Mouse (Mus musculus): Measurements from ENCODE around the gene St6galnac3. TPM values are rescaled to one million over a fixed set of nuclear protein-coding genes. Genes with fewer than 3 reads are reported as not detected.

St6galnac3 gene
- polyA plus RNA-seq, 1 experiment from 2014 or later = 23.7 TPM

DNA sequence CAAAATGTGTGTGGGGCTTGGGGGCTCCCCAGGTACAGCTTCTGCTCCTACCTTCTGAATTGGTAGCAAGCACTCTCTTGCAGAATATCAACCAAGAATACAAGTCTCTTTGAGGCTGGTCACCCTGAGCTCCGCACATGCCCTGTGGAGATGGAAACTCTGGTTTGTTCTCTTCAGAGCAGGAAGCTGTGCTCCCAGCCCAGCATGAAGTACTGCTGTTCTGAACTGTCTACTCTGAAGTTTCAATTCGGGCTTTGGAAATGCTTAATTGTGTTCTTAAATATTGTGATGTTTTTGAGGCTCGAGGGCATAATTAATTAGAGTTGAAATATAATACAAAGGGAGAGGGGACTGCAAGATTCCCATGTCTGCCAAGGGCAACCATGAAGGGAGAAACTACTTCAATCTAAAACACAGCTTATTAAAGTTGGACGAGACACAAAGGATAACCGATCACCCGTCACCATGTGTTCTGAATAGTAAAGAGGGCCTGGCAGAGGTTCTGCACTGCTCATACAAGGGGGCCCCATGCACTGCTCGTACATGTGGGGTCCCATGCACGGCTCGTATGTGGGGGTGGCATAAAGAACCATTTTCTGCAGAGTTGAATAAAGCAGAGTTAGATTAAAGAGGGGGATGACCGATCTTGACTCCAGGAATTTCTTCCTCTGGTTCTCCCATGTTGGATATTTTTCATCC, 359.8 kb downstream of the St6galnac3 start:
- no peaks in the 10 kb centered on the region for H3K36me3 ChIP-seq (ENCODE audit: control insufficient read depth, insufficient read depth, low read length)
- H3K4me1 ChIP-seq (ENCODE audit: control insufficient read depth in 2 of 2, insufficient read depth in 2 of 2, low read length in 2 of 2) = no peaks in the 10 kb centered on the region
- H3K27ac ChIP-seq (replicated peaks in 1 of 2; ENCODE audit: control insufficient read depth in 1 of 2, insufficient read depth in 1 of 2, low read depth in 2 of 2, low read length in 2 of 2) = no peak overlapping the region
- ATAC-seq (ENCODE audit: insufficient number of reproducible peaks, insufficient read depth, low FRiP score, low read depth) = no peak
- no peaks in the 10 kb centered on the region for H3K9me3 ChIP-seq (ENCODE audit: control insufficient read depth, low read length)
- H3K9ac ChIP-seq (ENCODE audit: low read length) = no peak overlapping the region
- no peaks in the 10 kb centered on the region for H3K27me3 ChIP-seq (ENCODE audit: control insufficient read depth, insufficient read depth, low read length)
- 87% methylated on average over 10 of the region's 10 CpGs for WGBS
- no peak overlapping the region for H3K4me3 ChIP-seq (ENCODE audit: control insufficient read depth in 1 of 2, insufficient read depth in 1 of 2, low read depth in 1 of 2, low read length in 2 of 2)
- no peak overlapping the region for H3K4me2 ChIP-seq (ENCODE audit: low read length)

DNA sequence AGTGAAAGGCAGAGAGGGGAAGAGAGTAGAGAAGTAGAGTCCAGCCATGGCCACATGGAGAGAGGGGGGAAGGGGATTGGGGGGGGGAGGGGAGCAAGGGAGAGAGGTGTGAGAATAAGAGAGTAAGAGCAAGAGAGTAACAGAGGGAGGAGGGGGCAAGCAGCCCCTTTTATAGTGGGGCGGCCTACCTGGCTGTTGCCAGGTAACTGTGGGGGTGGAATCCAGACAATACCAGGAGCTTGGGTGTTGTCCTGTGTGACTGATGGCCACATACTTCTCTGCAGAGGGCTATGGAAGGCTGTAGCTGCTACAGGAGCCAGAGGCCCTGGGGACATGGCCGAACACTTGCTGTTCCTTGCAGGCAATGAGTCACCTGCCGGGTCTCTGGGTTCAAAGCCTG, 360.6 kb downstream of the St6galnac3 start:
- no peak overlapping the region for H3K9ac ChIP-seq (ENCODE audit: low read length)
- H3K4me2 ChIP-seq (ENCODE audit: low read length) = no peak overlapping the region
- no peak overlapping the region for H3K4me3 ChIP-seq (ENCODE audit: control insufficient read depth in 1 of 2, insufficient read depth in 1 of 2, low read depth in 1 of 2, low read length in 2 of 2)
- H3K9me3 ChIP-seq (ENCODE audit: control insufficient read depth, low read length) = no peaks in the 10 kb centered on the region
- H3K27ac ChIP-seq (replicated peaks in 1 of 2; ENCODE audit: control insufficient read depth in 1 of 2, insufficient read depth in 1 of 2, low read depth in 2 of 2, low read length in 2 of 2) = no peak overlapping the region
- no peaks in the 10 kb centered on the region for H3K36me3 ChIP-seq (ENCODE audit: control insufficient read depth, insufficient read depth, low read length)
- no peaks in the 10 kb centered on the region for H3K27me3 ChIP-seq (ENCODE audit: control insufficient read depth, insufficient read depth, low read length)
- no peaks in the 10 kb centered on the region for H3K4me1 ChIP-seq (ENCODE audit: control insufficient read depth in 2 of 2, insufficient read depth in 2 of 2, low read length in 2 of 2)
- ATAC-seq (ENCODE audit: insufficient number of reproducible peaks, insufficient read depth, low FRiP score, low read depth) = no peak
- WGBS = 90% methylated on average over 3 of the region's 3 CpGs

DNA sequence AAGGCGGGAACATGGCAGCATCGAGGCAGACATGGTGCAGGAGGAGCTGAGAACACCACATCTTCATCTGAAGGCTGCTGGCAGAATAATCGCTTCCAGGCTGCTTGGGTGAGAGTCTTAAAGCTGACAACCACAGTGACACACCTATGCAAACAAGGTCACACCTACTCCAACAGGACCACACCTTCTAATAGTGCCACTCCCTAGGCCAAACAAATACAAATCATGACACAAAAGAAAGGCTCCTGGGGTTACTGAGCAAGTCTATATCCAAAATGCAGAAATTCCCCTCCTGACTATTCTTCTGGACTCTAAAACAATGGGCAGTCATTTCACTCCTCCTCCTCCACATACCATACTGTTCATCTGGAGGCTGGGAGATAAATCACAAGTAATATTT, 365.0 kb downstream of the St6galnac3 start:
- Histone ChIP-seq H3K4me1 (ENCODE audit: control insufficient read depth in 2 of 2, insufficient read depth in 2 of 2, low read length in 2 of 2) (no peaks in the 10 kb centered on the region), H3K9ac (ENCODE audit: low read length) (no peak overlapping the region), H3K36me3 (ENCODE audit: control insufficient read depth, insufficient read depth, low read length) (no peaks in the 10 kb centered on the region), H3K27me3 (ENCODE audit: control insufficient read depth, insufficient read depth, low read length) (no peaks in the 10 kb centered on the region), H3K4me2 (ENCODE audit: low read length) (no peak overlapping the region), H3K4me3 (ENCODE audit: control insufficient read depth in 1 of 2, insufficient read depth in 1 of 2, low read depth in 1 of 2, low read length in 2 of 2) (no peak overlapping the region), H3K27ac (replicated peaks in 1 of 2; ENCODE audit: control insufficient read depth in 1 of 2, insufficient read depth in 1 of 2, low read depth in 2 of 2, low read length in 2 of 2) (no peak overlapping the region), H3K9me3 (ENCODE audit: control insufficient read depth, low read length) (no peaks in the 10 kb centered on the region)
- 93% methylated on average over 3 of the region's 3 CpGs for WGBS
- no peak for ATAC-seq (ENCODE audit: insufficient number of reproducible peaks, insufficient read depth, low FRiP score, low read depth)

DNA sequence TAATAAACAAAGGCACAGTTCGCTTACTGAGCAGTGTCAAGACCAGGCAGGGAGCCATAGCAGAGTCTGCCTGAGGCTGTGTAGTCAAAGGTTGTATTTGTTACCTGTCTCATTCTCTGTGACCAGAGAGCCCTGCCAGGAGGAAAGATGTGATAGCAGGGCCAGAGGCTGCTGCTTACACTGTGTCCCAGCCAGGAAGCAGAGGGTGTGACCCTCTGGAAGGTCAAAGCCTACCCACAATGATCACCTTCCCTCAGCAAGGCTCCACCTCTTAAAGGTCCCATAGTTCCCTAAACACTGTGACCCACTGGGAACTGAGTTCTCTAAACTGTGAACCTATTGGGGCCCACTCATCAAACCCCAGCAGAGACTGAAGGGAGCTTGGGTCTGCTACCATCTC, 368.9 kb downstream of the St6galnac3 start:
- no peak overlapping the region for H3K4me3 ChIP-seq (ENCODE audit: control insufficient read depth in 1 of 2, insufficient read depth in 1 of 2, low read depth in 1 of 2, low read length in 2 of 2)
- H3K4me1 ChIP-seq (ENCODE audit: control insufficient read depth in 2 of 2, insufficient read depth in 2 of 2, low read length in 2 of 2) = no peaks in the 10 kb centered on the region
- no peaks in the 10 kb centered on the region for H3K27me3 ChIP-seq (ENCODE audit: control insufficient read depth, insufficient read depth, low read length)
- ATAC-seq (ENCODE audit: insufficient number of reproducible peaks, insufficient read depth, low FRiP score, low read depth) = no peak
- H3K36me3 ChIP-seq (ENCODE audit: control insufficient read depth, insufficient read depth, low read length) = no peaks in the 10 kb centered on the region
- H3K9me3 ChIP-seq (ENCODE audit: control insufficient read depth, low read length) = no peaks in the 10 kb centered on the region
- H3K9ac ChIP-seq (ENCODE audit: low read length) = no peak overlapping the region
- WGBS = 59% methylated on average over 1 of the region's 1 CpGs
- no peak overlapping the region for H3K4me2 ChIP-seq (ENCODE audit: low read length)
- no peak overlapping the region for H3K27ac ChIP-seq (replicated peaks in 1 of 2; ENCODE audit: control insufficient read depth in 1 of 2, insufficient read depth in 1 of 2, low read depth in 2 of 2, low read length in 2 of 2)

DNA sequence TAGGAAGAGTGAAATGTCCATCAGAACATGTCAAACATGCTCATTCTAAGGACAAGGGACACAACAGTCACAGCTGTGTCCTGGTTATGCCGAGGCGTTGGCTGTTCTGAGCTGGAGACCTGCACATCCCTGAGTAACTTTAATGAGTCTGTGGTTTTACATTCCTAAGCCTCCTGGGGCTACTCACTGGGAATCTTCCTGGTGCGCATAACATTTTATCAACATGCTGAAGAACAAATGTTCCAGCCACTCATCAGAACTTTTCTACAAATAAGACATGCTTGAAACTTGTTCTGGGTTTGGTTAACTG, 370.0 kb downstream of the St6galnac3 start:
- Histone ChIP-seq H3K27me3 (ENCODE audit: control insufficient read depth, insufficient read depth, low read length) (no peaks in the 10 kb centered on the region), H3K4me3 (ENCODE audit: control insufficient read depth in 1 of 2, insufficient read depth in 1 of 2, low read depth in 1 of 2, low read length in 2 of 2) (no peak overlapping the region), H3K4me1 (ENCODE audit: control insufficient read depth in 2 of 2, insufficient read depth in 2 of 2, low read length in 2 of 2) (no peaks in the 10 kb centered on the region), H3K9me3 (ENCODE audit: control insufficient read depth, low read length) (no peaks in the 10 kb centered on the region), H3K36me3 (ENCODE audit: control insufficient read depth, insufficient read depth, low read length) (no peaks in the 10 kb centered on the region), H3K9ac (ENCODE audit: low read length) (no peak overlapping the region), H3K27ac (replicated peaks in 1 of 2; ENCODE audit: control insufficient read depth in 1 of 2, insufficient read depth in 1 of 2, low read depth in 2 of 2, low read length in 2 of 2) (no peak overlapping the region), H3K4me2 (ENCODE audit: low read length) (no peak overlapping the region)
- 69% methylated on average over 3 of the region's 3 CpGs for WGBS
- ATAC-seq (ENCODE audit: insufficient number of reproducible peaks, insufficient read depth, low FRiP score, low read depth) = no peak

DNA sequence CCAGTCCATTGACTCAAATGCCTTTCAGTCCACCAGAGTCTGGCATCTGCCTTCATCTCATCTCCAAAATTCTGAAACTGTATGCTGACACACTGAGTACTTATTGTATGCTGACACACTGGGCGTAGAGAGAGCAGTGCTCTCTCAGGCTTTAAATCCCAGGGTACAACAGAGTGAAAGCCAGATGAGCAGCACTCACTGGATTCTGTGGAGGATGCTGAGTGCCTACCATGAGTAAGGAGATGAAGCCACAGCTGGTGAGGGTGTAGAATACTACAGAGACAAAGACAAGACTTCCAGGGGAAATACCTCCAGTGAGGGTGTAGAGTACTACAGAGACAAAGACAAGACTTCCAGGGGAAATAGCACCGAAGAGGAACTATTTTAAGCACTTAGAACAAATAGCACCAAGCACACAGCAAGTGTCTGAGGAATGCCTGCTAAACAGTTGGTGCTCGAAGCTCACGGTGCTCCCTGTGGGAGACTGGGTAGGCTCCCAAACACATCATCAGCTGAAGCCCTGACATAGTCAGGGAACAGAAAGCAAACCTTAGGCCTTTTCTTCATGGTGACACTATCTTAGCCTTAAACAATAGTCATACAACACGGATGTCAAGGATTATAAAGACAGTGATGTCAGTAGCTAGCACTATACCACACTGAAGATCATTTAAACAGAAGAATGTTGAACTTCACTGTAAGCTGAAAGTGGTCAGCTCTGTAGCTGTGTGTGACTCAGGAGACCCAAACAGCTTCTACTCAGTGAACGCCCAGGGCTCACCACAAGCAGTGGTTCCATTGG, 370.6 kb downstream of the St6galnac3 start:
- Histone ChIP-seq H3K9me3 (ENCODE audit: control insufficient read depth, low read length) (no peaks in the 10 kb centered on the region), H3K27ac (replicated peaks in 1 of 2; ENCODE audit: control insufficient read depth in 1 of 2, insufficient read depth in 1 of 2, low read depth in 2 of 2, low read length in 2 of 2) (no peak overlapping the region), H3K27me3 (ENCODE audit: control insufficient read depth, insufficient read depth, low read length) (no peaks in the 10 kb centered on the region), H3K4me3 (ENCODE audit: control insufficient read depth in 1 of 2, insufficient read depth in 1 of 2, low read depth in 1 of 2, low read length in 2 of 2) (no peak overlapping the region), H3K9ac (ENCODE audit: low read length) (no peak overlapping the region), H3K4me2 (ENCODE audit: low read length) (no peak overlapping the region), H3K36me3 (ENCODE audit: control insufficient read depth, insufficient read depth, low read length) (no peaks in the 10 kb centered on the region), H3K4me1 (ENCODE audit: control insufficient read depth in 2 of 2, insufficient read depth in 2 of 2, low read length in 2 of 2) (no peaks in the 10 kb centered on the region)
- no peak for ATAC-seq (ENCODE audit: insufficient number of reproducible peaks, insufficient read depth, low FRiP score, low read depth)
- WGBS = 46% methylated on average over 6 of the region's 6 CpGs

DNA sequence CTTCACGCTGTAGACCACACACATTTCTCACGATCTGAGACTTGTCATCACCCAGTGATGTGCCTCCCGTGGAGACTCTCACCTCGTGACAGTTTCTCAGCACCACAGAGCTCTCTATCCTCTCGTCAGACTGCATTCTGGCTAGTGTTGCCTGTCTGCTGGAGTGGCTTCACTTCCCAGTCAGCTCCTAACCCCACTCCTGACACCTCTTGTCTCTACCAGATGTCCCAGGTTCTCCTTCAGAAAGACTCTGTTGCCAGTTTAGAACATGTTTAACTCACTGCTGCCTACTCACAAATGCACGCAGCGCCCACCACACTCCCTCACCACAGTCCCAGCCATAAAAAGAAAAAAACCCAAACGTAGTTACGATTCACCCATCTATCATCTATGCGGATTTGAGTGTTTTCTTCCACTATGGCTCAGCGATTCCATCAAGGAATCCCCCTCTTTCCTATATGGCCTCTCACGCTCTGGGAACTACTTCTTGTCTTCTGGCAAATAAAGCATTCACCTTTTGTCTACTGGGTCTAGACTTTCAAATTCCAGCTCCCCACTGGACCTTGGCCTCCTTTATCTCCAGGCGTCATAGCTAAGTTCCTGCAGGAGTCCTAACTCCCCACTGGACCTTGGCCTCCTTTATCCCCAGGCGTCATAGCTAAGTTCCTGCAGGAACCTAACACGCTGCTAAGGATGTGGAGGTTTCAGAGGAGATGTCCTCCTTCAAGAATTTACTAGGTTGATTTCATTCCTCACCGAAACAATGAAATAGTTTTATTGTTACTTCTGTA, 371.5 kb downstream of the St6galnac3 start:
- no peak overlapping the region for H3K4me2 ChIP-seq (ENCODE audit: low read length)
- no peak overlapping the region for H3K4me3 ChIP-seq (ENCODE audit: control insufficient read depth in 1 of 2, insufficient read depth in 1 of 2, low read depth in 1 of 2, low read length in 2 of 2)
- no peak overlapping the region for H3K27ac ChIP-seq (replicated peaks in 1 of 2; ENCODE audit: control insufficient read depth in 1 of 2, insufficient read depth in 1 of 2, low read depth in 2 of 2, low read length in 2 of 2)
- H3K27me3 ChIP-seq (ENCODE audit: control insufficient read depth, insufficient read depth, low read length) = no peaks in the 10 kb centered on the region
- no peak for ATAC-seq (ENCODE audit: insufficient number of reproducible peaks, insufficient read depth, low FRiP score, low read depth)
- WGBS = 80% methylated on average over 16 of the region's 16 CpGs
- H3K4me1 ChIP-seq (ENCODE audit: control insufficient read depth in 2 of 2, insufficient read depth in 2 of 2, low read length in 2 of 2) = no peaks in the 10 kb centered on the region
- H3K9me3 ChIP-seq (ENCODE audit: control insufficient read depth, low read length) = no peaks in the 10 kb centered on the region
- H3K36me3 ChIP-seq (ENCODE audit: control insufficient read depth, insufficient read depth, low read length) = no peaks in the 10 kb centered on the region
- H3K9ac ChIP-seq (ENCODE audit: low read length) = no peak overlapping the region

Measured in heart, embryonic 14.5 days (tissue).